Mouse (Mus musculus): ENCODE results near the gene Hao1.

The Hao1 gene

GRCm38 (mm10) chr2:134554221-134554727 lies at the start of gene Hao1:
Gene Hao1, minus strand, starts transcription at chr2:134554368.
- DNase-seq (ENCODE audit: low spot score in 2 of 2) = no peak

GRCm38 (mm10) chr2:134591081-134591694 lies 37.0 kb upstream of the Hao1 start:
- DNase-seq (ENCODE audit: low spot score in 2 of 2) = no peak

GRCm38 (mm10) chr2:134585243-134585642 lies 31.1 kb upstream of the Hao1 start:
- no peak for DNase-seq (ENCODE audit: low spot score in 2 of 2)

GRCm38 (mm10) chr2:134559422-134559821 lies 5.3 kb upstream of the Hao1 start:
- DNase-seq (ENCODE audit: low spot score in 2 of 2) = no peak

GRCm38 (mm10) chr2:134552358-134552757 lies 1.8 kb downstream of the Hao1 start:
- no peak for DNase-seq (ENCODE audit: low spot score in 2 of 2)

GRCm38 (mm10) chr2:134549770-134550169 lies 4.4 kb downstream of the Hao1 start:
- DNase-seq (ENCODE audit: low spot score in 2 of 2) = peak in 1 of 2 experiments; percentile 20

- no peak for DNase-seq (ENCODE audit: low spot score in 2 of 2)
Observed at GRCm38 (mm10) chr2:134545116-134545515, 9.1 kb downstream of the Hao1 start.

- DNase-seq (ENCODE audit: low spot score in 2 of 2) = no peak
Observed at GRCm38 (mm10) chr2:134544321-134545065, 9.7 kb downstream of the Hao1 start.

GRCm38 (mm10) chr2:134543501-134543900 lies 10.7 kb downstream of the Hao1 start:
- no peak for DNase-seq (ENCODE audit: low spot score in 2 of 2)

GRCm38 (mm10) chr2:134541019-134541418 lies 13.1 kb downstream of the Hao1 start:
- DNase-seq (ENCODE audit: low spot score in 2 of 2) = no peak

- no peak for DNase-seq (ENCODE audit: low spot score in 2 of 2)
Observed at GRCm38 (mm10) chr2:134538451-134538850, 15.7 kb downstream of the Hao1 start.

- no peak for DNase-seq (ENCODE audit: low spot score in 2 of 2)
Observed at GRCm38 (mm10) chr2:134528122-134528810, 25.9 kb downstream of the Hao1 start.

- no peak for DNase-seq (ENCODE audit: low spot score in 2 of 2)
Observed at GRCm38 (mm10) chr2:134527419-134528114, 26.6 kb downstream of the Hao1 start.

GRCm38 (mm10) chr2:134518042-134518441 lies 36.1 kb downstream of the Hao1 start:
- no peak for DNase-seq (ENCODE audit: low spot score in 2 of 2)

- DNase-seq (ENCODE audit: low spot score in 2 of 2) = no peak
Observed at GRCm38 (mm10) chr2:134499777-134500176, 54.4 kb downstream of the Hao1 start.

- DNase-seq (ENCODE audit: low spot score in 2 of 2) = no peak
Observed at GRCm38 (mm10) chr2:134498450-134498849, 55.7 kb downstream of the Hao1 start.

GRCm38 (mm10) chr2:134488671-134489070 lies 65.5 kb downstream of the Hao1 start:
- no peak for DNase-seq (ENCODE audit: low spot score in 2 of 2)

GRCm38 (mm10) chr2:134486055-134486834 lies 67.9 kb downstream of the Hao1 start:
- DNase-seq (ENCODE audit: low spot score in 2 of 2) = no peak

GRCm38 (mm10) chr2:134482683-134483082 lies 71.5 kb downstream of the Hao1 start:
- DNase-seq (ENCODE audit: low spot score in 2 of 2) = no peak

GRCm38 (mm10) chr2:134481759-134482158 lies 72.4 kb downstream of the Hao1 start:
- peak in 1 of 2 experiments; percentile 7 for DNase-seq (ENCODE audit: low spot score in 2 of 2)

- no peak for DNase-seq (ENCODE audit: low spot score in 2 of 2)
Observed at GRCm38 (mm10) chr2:134481174-134481573, 73.0 kb downstream of the Hao1 start.

Data from spleen, postnatal 36 days (tissue).